Mouse (Mus musculus) bone marrow macrophage, adult 2 months (primary cell): ENCODE data around the gene Spag7.

Experiments used
- CTCF ChIP-seq: IDR thresholded peaks from 2 replicates; pipeline ENCODE4 v1.5.1; 2012; ENCODE audit warnings: low read depth, mild to moderate bottlenecking, low read length, moderate library complexity
- POLR2A ChIP-seq: IDR thresholded peaks from 2 replicates; pipeline ENCODE4 v1.6.1; 2012; ENCODE audit warnings: mild to moderate bottlenecking, low read depth, low read length, borderline replicate concordance

GRCm38 (mm10) chr11:70638293-70638692 lies 30.9 kb downstream of the Spag7 start:
- TF ChIP-seq CTCF: no peak
- no peak for TF ChIP-seq POLR2A
